Mouse (Mus musculus) G1E (cell line): Measurements from ENCODE around the gene Ngdn. TPM values are rescaled to one million over a fixed set of nuclear protein-coding genes. Genes with fewer than 3 reads are reported as not detected.
"Not testable (repeated sequence)": the region's sequence is repeated elsewhere in the genome, so short reads cannot be mapped to it uniquely, and the experiment has no call there.

Experiments
- ATAC-seq: 2 replicates; pipeline ENCODE4 v1.8.0; 2016; ENCODE audit warnings: mild to moderate bottlenecking; ENCODE audit not compliant: insufficient number of reproducible peaks, poor library complexity, low FRiP score, severe bottlenecking; ENCODE audit errors: extremely low read depth
- DNase-seq: peaks from one replicate; pipeline ENCODE4 v3.0.0; 2012; ENCODE audit warnings: low spot score
- H3K27me3 ChIP-seq: 2 replicates; pipeline ENCODE4 v1.6.1; 2012; ENCODE audit warnings: mild to moderate bottlenecking, low read length, inconsistent platforms; ENCODE audit not compliant: insufficient read depth
- H3K36me3 ChIP-seq: replicated peaks from 2 replicates; pipeline ENCODE3; 2012; ENCODE audit warnings: mild to moderate bottlenecking, inconsistent platforms
- H3K4me1 ChIP-seq: 2 replicates; pipeline ENCODE4 v1.6.1; 2012; ENCODE audit warnings: low read depth, low read length, inconsistent platforms, mixed read lengths; ENCODE audit not compliant: insufficient read depth
- H3K4me3 ChIP-seq: 2 replicates; pipeline ENCODE4 v1.5.1; 2012; ENCODE audit warnings: low read depth, mild to moderate bottlenecking, inconsistent platforms, low read length, moderate library complexity, mixed read lengths
- H3K9me3 ChIP-seq: replicated peaks from 2 replicates; pipeline ENCODE4 v1.6.1; 2012; ENCODE audit warnings: inconsistent platforms
- CTCF ChIP-seq: IDR thresholded peaks from 2 replicates; pipeline ENCODE4 v1.5.1; 2012; ENCODE audit warnings: low read depth, low read length, inconsistent platforms, mixed read lengths
- GATA1 ChIP-seq: IDR thresholded peaks from 2 replicates; pipeline ENCODE4 v1.6.1; 2012; ENCODE audit warnings: borderline replicate concordance, low read length, inconsistent platforms, mixed read lengths
- GATA2 ChIP-seq: IDR thresholded peaks from 2 replicates; pipeline ENCODE4 v1.6.1; 2012; ENCODE audit warnings: low read depth, low read length, inconsistent platforms, borderline replicate concordance
- POLR2AphosphoS5 ChIP-seq: IDR thresholded peaks from 2 replicates; pipeline ENCODE4 v1.6.1; 2012; ENCODE audit warnings: low read depth, low read length, inconsistent platforms; ENCODE audit not compliant: insufficient replicate concordance
- TAL1 ChIP-seq: conservative IDR thresholded peaks from 2 replicates; pipeline ENCODE4 v1.6.1; 2012; ENCODE audit warnings: low read depth, low read length, inconsistent platforms, mixed read lengths
- polyA plus RNA-seq: library from polyadenylated mRNA; stranded (reverse); fragments of >175 nt; gene quantifications from 2 replicates; pipeline ENCODE4 v1.2.3, GENCODE M21; 2012
- total RNA-seq, 2 experiments: library from RNA; stranded (forward) in 1 of 2; stranded (reverse) in 1 of 2; fragments of 200-1000 nt in 1 of 2; fragments of >200 nt in 1 of 2; fragmentation: Nextera tagmentation in 1 of 2; gene quantifications; 2 replicates each; pipeline ENCODE4 v1.2.3; 2014 to 2017

Gene Ngdn
- total and polyA plus RNA-seq, 3 experiments: 31.7 to 62.0 (median 55.2) TPM

- Histone ChIP-seq H3K36me3 (no peaks in the 10 kb centered on the region), H3K9me3 (no peaks in the 10 kb centered on the region), H3K4me3 (no peak overlapping the region), H3K4me1 (no peaks in the 10 kb centered on the region), H3K27me3 (peaks cover 37% of the 10 kb centered on the region; the same call in 1 of the 2 replicates)
- ATAC-seq: no peak
- TF ChIP-seq POLR2AphosphoS5 (no peak), GATA1 (no peak), CTCF (no peak), GATA2 (no peak), TAL1 (no peak)
- DNase-seq: no peak
These were observed 18.5 kb upstream of the Ngdn start for GRCm38 (mm10) chr14:54996793-54997192.

- TF ChIP-seq TAL1 (no peak), GATA1 (no peak), POLR2AphosphoS5 (no peak), CTCF (no peak), GATA2 (no peak)
- no peak for ATAC-seq
- no peak for DNase-seq
- Histone ChIP-seq H3K27me3 (peaks cover 33% of the 10 kb centered on the region; the same call in 1 of the 2 replicates), H3K36me3 (no peaks in the 10 kb centered on the region), H3K9me3 (no peaks in the 10 kb centered on the region), H3K4me1 (no peaks in the 10 kb centered on the region), H3K4me3 (no peak overlapping the region)
These were observed 18.0 kb upstream of the Ngdn start for GRCm38 (mm10) chr14:54997297-54997696.

GRCm38 (mm10) chr14:54998680-54999079 lies 16.6 kb upstream of the Ngdn start:
- Histone ChIP-seq H3K36me3 (no peaks in the 10 kb centered on the region), H3K27me3 (peaks cover 24% of the 10 kb centered on the region; the same call in 1 of the 2 replicates)

GRCm38 (mm10) chr14:54999868-55000267 lies 15.4 kb upstream of the Ngdn start:
- not testable (repeated sequence) for H3K4me1 ChIP-seq, H3K4me3 ChIP-seq, ATAC-seq, DNase-seq, H3K36me3 ChIP-seq, H3K9me3 ChIP-seq
- peaks cover 28% of the 10 kb centered on the region; the same call in 1 of the 2 replicates for H3K27me3 ChIP-seq

More at GRCm38 (mm10) chr14:54998680-54999079, 16.6 kb upstream of the Ngdn start:
- no peaks in the 10 kb centered on the region for H3K9me3 ChIP-seq
- H3K4me1 ChIP-seq: no peaks in the 10 kb centered on the region
- no peak for TF ChIP-seq GATA1
- no peak for TF ChIP-seq TAL1
- TF ChIP-seq GATA2: no peak
- no peak for TF ChIP-seq POLR2AphosphoS5
- no peak for TF ChIP-seq CTCF
- no peak overlapping the region for H3K4me3 ChIP-seq
- DNase-seq (no peak), ATAC-seq (no peak)

GRCm38 (mm10) chr14:55000814-55001213 lies 14.4 kb upstream of the Ngdn start:
- H3K4me3 ChIP-seq: no peak overlapping the region
- H3K36me3 ChIP-seq: no peaks in the 10 kb centered on the region
- no peak for DNase-seq
- no peaks in the 10 kb centered on the region for H3K9me3 ChIP-seq
- no peaks in the 10 kb centered on the region for H3K4me1 ChIP-seq
- peaks cover 25% of the 10 kb centered on the region for H3K27me3 ChIP-seq
- no peak for ATAC-seq
- no peak for TF ChIP-seq TAL1
- no peak for TF ChIP-seq CTCF
- TF ChIP-seq GATA1: no peak
- no peak for TF ChIP-seq POLR2AphosphoS5
- no peak for TF ChIP-seq GATA2

- no peaks in the 10 kb centered on the region for H3K4me1 ChIP-seq
- no peak for TF ChIP-seq POLR2AphosphoS5
- TF ChIP-seq GATA2: no peak
- no peaks in the 10 kb centered on the region for H3K9me3 ChIP-seq
- H3K36me3 ChIP-seq: no peaks in the 10 kb centered on the region
- no peak for DNase-seq
- H3K27me3 ChIP-seq: peaks cover 25% of the 10 kb centered on the region
- no peak for ATAC-seq
- no peak overlapping the region for H3K4me3 ChIP-seq
These were observed 13.8 kb upstream of the Ngdn start for GRCm38 (mm10) chr14:55001446-55001845.

GRCm38 (mm10) chr14:55001938-55002686 lies 13.1 kb upstream of the Ngdn start:
- peaks cover 26% of the 10 kb centered on the region for H3K27me3 ChIP-seq
- no peak for DNase-seq
- no peaks in the 10 kb centered on the region for H3K36me3 ChIP-seq
- no peaks in the 10 kb centered on the region for H3K4me1 ChIP-seq
- no peak overlapping the region for H3K4me3 ChIP-seq
- TF ChIP-seq GATA1 (no peak), TAL1 (no peak), POLR2AphosphoS5 (no peak), GATA2 (no peak), CTCF (no peak)
- H3K9me3 ChIP-seq: no peaks in the 10 kb centered on the region
- no peak for ATAC-seq
